Mouse (Mus musculus): ENCODE results near the gene Cdkal1.

GRCm38 (mm10) chr13:29635581-29635980 is 219.9 kb downstream of the Cdkal1 start:
- TF ChIP-seq CTCF (IDR thresholded peaks at IDR 0.05; ENCODE audit: borderline replicate concordance, control insufficient read depth, extremely low read depth, insufficient read depth, low read length, poor library complexity) (no peak), POLR2A (IDR thresholded peaks at IDR 0.05; ENCODE audit: control insufficient read depth, extremely low read depth, insufficient read depth, low read length, poor library complexity) (no peak)

All from thymus, adult 2 months (tissue).